Mouse (Mus musculus): ENCODE results near the gene Shank1. TPM values are rescaled to one million over a fixed set of nuclear protein-coding genes. Genes with fewer than 3 reads are reported as not detected.
A peak's percentile ranks its signal among the peaks of the same experiment; 100 is the strongest.

Gene Shank1
- polyA plus RNA-seq, 1 experiment, result 0.59 TPM

- Histone ChIP-seq H3K27ac (replicated peaks; ENCODE audit: low read depth, low read length) (no peak overlapping the region), H3K4me3 (ENCODE audit: insufficient read depth, low read depth, low read length) (no peak overlapping the region), H3K4me1 (ENCODE audit: control insufficient read depth, insufficient read depth, insufficient read length, low read length) (no peaks in the 10 kb centered on the region)
Observed at GRCm38 (mm10) chr7:44349043-44349442, 39.0 kb downstream of the Shank1 start.

- Histone ChIP-seq H3K27ac (replicated peaks; ENCODE audit: low read depth, low read length) (no peak overlapping the region), H3K4me3 (ENCODE audit: insufficient read depth, low read depth, low read length) (0 out of 2 replicates have a peak overlapping the region, but pooled peaks have one; percentile 9), H3K4me1 (ENCODE audit: control insufficient read depth, insufficient read depth, insufficient read length, low read length) (no peaks in the 10 kb centered on the region)
Observed at GRCm38 (mm10) chr7:44350957-44351711, 41.1 kb downstream of the Shank1 start.

DNA sequence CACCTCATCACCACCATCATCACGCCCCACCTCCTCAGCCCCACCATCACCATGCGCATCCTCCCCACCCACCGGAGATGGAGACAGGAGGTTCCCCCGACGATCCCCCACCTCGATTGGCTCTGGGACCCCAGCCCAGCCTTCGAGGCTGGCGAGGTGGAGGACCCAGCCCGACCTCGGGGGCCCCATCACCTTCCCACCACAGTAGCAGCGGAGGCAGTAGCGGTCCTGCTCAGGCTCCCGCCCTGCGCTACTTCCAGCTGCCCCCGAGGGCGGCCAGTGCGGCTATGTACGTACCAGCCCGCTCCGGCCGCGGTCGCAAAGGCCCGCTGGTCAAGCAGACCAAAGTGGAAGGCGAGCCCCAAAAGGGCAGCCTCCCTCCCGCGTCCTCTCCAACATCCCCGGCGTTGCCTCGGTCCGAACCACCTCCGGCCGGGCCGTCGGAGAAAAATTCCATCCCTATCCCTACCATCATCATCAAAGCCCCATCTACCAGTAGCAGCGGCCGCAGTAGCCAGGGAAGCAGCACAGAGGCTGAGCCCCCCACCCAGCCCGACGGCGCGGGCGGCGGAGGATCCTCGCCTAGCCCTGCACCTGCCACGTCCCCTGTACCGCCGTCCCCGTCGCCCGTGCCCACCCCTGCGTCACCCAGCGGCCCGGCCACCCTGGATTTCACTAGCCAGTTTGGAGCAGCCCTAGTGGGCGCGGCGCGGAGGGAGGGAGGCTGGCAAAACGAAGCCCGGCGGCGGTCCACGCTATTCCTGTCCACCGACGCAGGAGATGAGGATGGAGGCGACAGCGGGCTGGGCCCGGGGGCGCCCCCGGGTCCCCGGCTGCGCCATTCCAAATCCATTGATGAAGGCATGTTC lies 42.1 kb downstream of the Shank1 start:
- H3K4me3 ChIP-seq (ENCODE audit: insufficient read depth, low read depth, low read length), result no peak overlapping the region
- H3K4me1 ChIP-seq (ENCODE audit: control insufficient read depth, insufficient read depth, insufficient read length, low read length), result no peaks in the 10 kb centered on the region
- H3K27ac ChIP-seq (replicated peaks; ENCODE audit: low read depth, low read length), result no peak overlapping the region

DNA sequence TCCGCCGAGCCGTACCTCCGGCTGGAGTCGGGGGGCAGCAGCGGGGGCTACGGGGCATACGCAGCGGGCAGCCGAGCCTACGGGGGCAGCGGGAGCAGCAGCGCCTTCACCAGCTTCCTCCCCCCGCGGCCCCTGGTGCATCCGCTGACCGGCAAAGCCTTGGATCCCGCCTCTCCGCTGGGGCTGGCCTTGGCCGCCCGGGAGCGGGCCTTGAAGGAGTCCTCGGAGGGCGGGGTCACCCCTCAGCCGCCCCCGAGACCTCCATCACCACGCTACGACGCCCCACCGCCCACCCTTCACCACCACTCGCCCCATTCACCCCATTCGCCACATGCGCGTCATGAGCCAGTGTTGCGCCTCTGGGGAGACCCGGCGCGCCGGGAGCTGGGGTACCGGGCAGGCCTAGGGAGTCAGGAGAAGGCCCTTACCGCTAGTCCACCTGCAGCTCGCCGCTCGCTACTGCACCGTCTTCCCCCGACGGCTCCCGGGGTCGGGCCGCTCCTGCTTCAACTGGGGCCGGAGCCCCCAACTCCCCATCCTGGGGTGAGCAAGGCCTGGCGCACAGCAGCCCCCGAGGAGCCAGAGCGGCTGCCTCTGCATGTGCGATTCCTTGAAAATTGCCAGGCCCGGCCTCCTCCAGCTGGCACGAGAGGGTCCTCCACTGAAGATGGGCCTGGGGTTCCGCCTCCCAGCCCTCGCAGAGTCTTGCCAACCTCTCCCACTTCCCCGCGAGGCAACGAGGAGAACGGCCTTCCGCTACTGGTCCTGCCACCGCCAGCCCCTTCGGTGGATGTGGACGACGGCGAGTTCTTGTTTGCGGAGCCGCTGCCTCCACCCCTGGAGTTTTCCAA lies 42.9 kb downstream of the Shank1 start:
- H3K4me3 ChIP-seq (ENCODE audit: insufficient read depth, low read depth, low read length), result no peak overlapping the region
- no peak overlapping the region for H3K27ac ChIP-seq (replicated peaks; ENCODE audit: low read depth, low read length)
- no peaks in the 10 kb centered on the region for H3K4me1 ChIP-seq (ENCODE audit: control insufficient read depth, insufficient read depth, insufficient read length, low read length)

DNA sequence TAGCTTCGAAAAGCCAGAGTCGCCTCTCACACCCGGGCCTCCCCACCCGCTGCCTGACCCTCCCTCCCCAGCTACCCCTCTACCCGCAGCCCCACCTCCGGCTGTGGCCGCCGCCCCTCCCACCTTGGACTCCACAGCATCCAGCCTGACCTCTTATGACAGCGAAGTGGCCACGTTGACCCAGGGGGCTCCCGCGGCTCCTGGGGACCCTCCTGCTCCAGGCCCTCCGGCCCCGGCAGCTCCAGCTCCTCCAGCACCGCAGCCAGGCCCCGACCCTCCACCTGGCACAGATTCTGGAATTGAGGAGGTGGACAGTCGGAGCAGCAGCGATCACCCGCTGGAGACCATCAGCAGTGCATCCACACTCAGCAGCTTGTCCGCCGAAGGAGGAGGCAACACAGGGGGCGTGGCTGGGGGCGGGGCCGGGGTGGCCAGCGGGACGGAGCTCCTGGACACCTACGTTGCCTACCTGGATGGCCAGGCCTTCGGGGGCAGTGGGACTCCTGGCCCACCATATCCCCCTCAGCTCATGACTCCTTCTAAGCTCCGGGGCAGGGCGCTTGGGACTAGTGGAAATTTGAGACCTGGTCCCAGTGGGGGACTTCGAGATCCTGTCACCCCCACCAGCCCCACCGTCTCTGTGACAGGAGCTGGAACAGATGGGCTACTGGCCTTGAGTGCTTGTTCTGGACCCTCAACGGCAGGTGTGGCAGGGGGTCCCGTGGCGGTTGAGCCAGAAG lies 43.7 kb downstream of the Shank1 start:
- Histone ChIP-seq H3K4me1 (ENCODE audit: control insufficient read depth, insufficient read depth, insufficient read length, low read length) (no peaks in the 10 kb centered on the region), H3K27ac (replicated peaks; ENCODE audit: low read depth, low read length) (no peak overlapping the region), H3K4me3 (ENCODE audit: insufficient read depth, low read depth, low read length) (no peak overlapping the region)

DNA sequence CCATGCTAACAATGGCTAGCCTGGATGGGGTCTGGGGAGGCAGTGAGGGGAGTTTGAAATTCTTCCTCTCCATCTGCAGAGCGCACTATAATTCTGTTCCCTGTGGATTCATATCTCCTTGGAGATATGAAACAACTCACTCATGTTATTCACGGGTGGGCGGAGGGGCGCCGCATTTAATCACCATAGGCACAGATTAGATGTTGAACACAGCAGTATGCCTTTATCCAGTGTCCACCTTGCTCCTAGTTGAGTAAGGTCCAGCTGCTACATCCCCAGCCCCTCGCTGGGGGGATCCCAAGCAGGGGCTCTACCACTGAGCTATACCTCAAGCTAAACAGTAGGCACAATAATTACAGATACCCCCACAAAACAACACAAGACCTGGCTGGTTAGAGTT lies 45.4 kb downstream of the Shank1 start:
- H3K4me3 ChIP-seq (ENCODE audit: insufficient read depth, low read depth, low read length), result no peak overlapping the region
- H3K27ac ChIP-seq (replicated peaks; ENCODE audit: low read depth, low read length), result no peak overlapping the region
- H3K4me1 ChIP-seq (ENCODE audit: control insufficient read depth, insufficient read depth, insufficient read length, low read length), result 0 out of 2 replicates have a peak, but pooled peaks cover 2% of the 10 kb centered on the region

GRCm38 (mm10) chr7:44356590-44357481 lies 46.8 kb downstream of the Shank1 start:
- no peak overlapping the region for H3K27ac ChIP-seq (replicated peaks; ENCODE audit: low read depth, low read length)
- no peak overlapping the region for H3K4me3 ChIP-seq (ENCODE audit: insufficient read depth, low read depth, low read length)
- H3K4me1 ChIP-seq (ENCODE audit: control insufficient read depth, insufficient read depth, insufficient read length, low read length), result 0 out of 2 replicates have a peak, but pooled peaks cover 2% of the 10 kb centered on the region

GRCm38 (mm10) chr7:44357531-44357930 lies 47.5 kb downstream of the Shank1 start:
- Histone ChIP-seq H3K27ac (replicated peaks; ENCODE audit: low read depth, low read length) (no peak overlapping the region), H3K4me3 (ENCODE audit: insufficient read depth, low read depth, low read length) (no peak overlapping the region), H3K4me1 (ENCODE audit: control insufficient read depth, insufficient read depth, insufficient read length, low read length) (0 out of 2 replicates have a peak, but pooled peaks cover 2% of the 10 kb centered on the region)

DNA sequence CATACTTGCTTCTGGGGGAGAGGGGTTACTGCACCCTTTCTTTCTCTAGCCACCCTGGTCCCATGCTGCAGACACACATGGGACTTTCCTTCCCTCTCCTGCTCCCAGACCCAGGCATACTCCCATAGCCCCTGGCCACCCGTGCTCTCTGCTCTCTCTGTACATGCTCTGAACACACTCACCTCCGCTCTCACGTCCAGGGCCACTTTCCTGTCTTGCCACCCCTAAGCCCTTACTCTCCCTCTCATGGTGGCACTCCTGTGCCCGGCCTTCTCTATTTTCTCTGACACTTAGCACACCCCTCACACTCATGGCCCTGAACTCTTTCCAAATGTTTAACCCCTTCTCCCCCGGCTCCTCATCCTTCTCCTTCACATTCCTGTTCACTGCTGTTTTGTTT lies 48.0 kb downstream of the Shank1 start:
- Histone ChIP-seq H3K27ac (replicated peaks; ENCODE audit: low read depth, low read length) (no peak overlapping the region), H3K4me3 (ENCODE audit: insufficient read depth, low read depth, low read length) (no peak overlapping the region), H3K4me1 (ENCODE audit: control insufficient read depth, insufficient read depth, insufficient read length, low read length) (0 out of 2 replicates have a peak, but pooled peaks cover 2% of the 10 kb centered on the region)

GRCm38 (mm10) chr7:44358886-44359654 lies 49.0 kb downstream of the Shank1 start:
- Histone ChIP-seq H3K27ac (replicated peaks; ENCODE audit: low read depth, low read length) (no peak overlapping the region), H3K4me1 (ENCODE audit: control insufficient read depth, insufficient read depth, insufficient read length, low read length) (0 out of 2 replicates have a peak, but pooled peaks cover 2% of the 10 kb centered on the region), H3K4me3 (ENCODE audit: insufficient read depth, low read depth, low read length) (no peak overlapping the region)

GRCm38 (mm10) chr7:44359908-44360672 lies 50.0 kb downstream of the Shank1 start:
- Histone ChIP-seq H3K4me1 (ENCODE audit: control insufficient read depth, insufficient read depth, insufficient read length, low read length) (0 out of 2 replicates have a peak, but pooled peaks cover 2% of the 10 kb centered on the region), H3K27ac (replicated peaks; ENCODE audit: low read depth, low read length) (0 out of 2 replicates have a peak overlapping the region, but pooled peaks have one; percentile 14), H3K4me3 (ENCODE audit: insufficient read depth, low read depth, low read length) (peak overlapping the region; percentile 70)

- Histone ChIP-seq H3K27ac (replicated peaks; ENCODE audit: low read depth, low read length) (no peak overlapping the region), H3K4me3 (ENCODE audit: insufficient read depth, low read depth, low read length) (no peak overlapping the region)
Observed at GRCm38 (mm10) chr7:44360792-44361301, 50.8 kb downstream of the Shank1 start.

More at GRCm38 (mm10) chr7:44360792-44361301, 50.8 kb downstream of the Shank1 start:
- 0 out of 2 replicates have a peak, but pooled peaks cover 2% of the 10 kb centered on the region for H3K4me1 ChIP-seq (ENCODE audit: control insufficient read depth, insufficient read depth, insufficient read length, low read length)
